Comparison of ENCODE assay signal across 8 mouse cellular contexts in genomic region chr9:96961986-96962701, GRCm38 (mm10). TPM values are rescaled to one million over a fixed set of nuclear protein-coding genes. Genes with fewer than 3 reads are reported as not detected.
DNase-seq lines count a peak whose midpoint lies in the region; ATAC-seq lines count a peak whose summit lies in the region.

No protein-coding gene starts in this region.

- WGBS in hindbrain, embryonic 10.5 days, result 65% methylated on average over 17 of the region's 17 CpGs
- WGBS in hindbrain, embryonic 14.5 days, result 60% methylated on average over 17 of the region's 17 CpGs
- WGBS in embryonic facial prominence, embryonic 11.5 days, result 64% methylated on average over 17 of the region's 17 CpGs
- WGBS in midbrain, embryonic 12.5 days, result 63% methylated on average over 17 of the region's 17 CpGs

- no peak overlapping the region for H3K9ac ChIP-seq in hindbrain, embryonic 14.5 days
- no peak overlapping the region for H3K9ac ChIP-seq in embryonic facial prominence, embryonic 11.5 days (replicated peaks; ENCODE audit: low read length)
- H3K9ac ChIP-seq in midbrain, embryonic 12.5 days (replicated peaks), result no peak overlapping the region

- DNase-seq in hindbrain, embryonic 10.5 days (ENCODE audit: low spot score), result no peak
- no peak for DNase-seq in hindbrain, embryonic 14.5 days (ENCODE audit: low spot score)
- DNase-seq in embryonic facial prominence, embryonic 11.5 days (ENCODE audit: low spot score), result no peak
- peak; percentile 91 for DNase-seq in kidney, adult 11 months
- DNase-seq in ovary, adult 18-20 months (ENCODE audit: low spot score), result no peak
- DNase-seq in urinary bladder, postnatal 14 days (ENCODE audit: low spot score), result no peak

- peaks cover 4% of the 10 kb centered on the region; the same call in 1 of the 2 replicates for H3K27me3 ChIP-seq in hindbrain, embryonic 10.5 days (ENCODE audit: insufficient read depth, poor library complexity, severe bottlenecking)
- H3K27me3 ChIP-seq in hindbrain, embryonic 14.5 days (ENCODE audit: control insufficient read depth, insufficient read depth, low read length), result no peaks in the 10 kb centered on the region
- H3K27me3 ChIP-seq in embryonic facial prominence, embryonic 11.5 days (ENCODE audit: control insufficient read depth, insufficient read depth, low read length), result no peaks in the 10 kb centered on the region
- no peaks in the 10 kb centered on the region for H3K27me3 ChIP-seq in midbrain, embryonic 12.5 days

- peaks cover 84% of the 10 kb centered on the region for H3K4me1 ChIP-seq in hindbrain, embryonic 10.5 days (replicated peaks)
- H3K4me1 ChIP-seq in hindbrain, embryonic 14.5 days (replicated peaks; ENCODE audit: control insufficient read depth, insufficient read depth, low read length), result peaks cover 12% of the 10 kb centered on the region
- peaks cover 11% of the 10 kb centered on the region for H3K4me1 ChIP-seq in embryonic facial prominence, embryonic 11.5 days (ENCODE audit: control insufficient read depth, insufficient read depth, low read length)
- peaks cover 54% of the 10 kb centered on the region for H3K4me1 ChIP-seq in midbrain, embryonic 12.5 days

- H3K9me3 ChIP-seq in hindbrain, embryonic 10.5 days, result peaks cover 4% of the 10 kb centered on the region; the same call in 1 of the 2 replicates
- no peaks in the 10 kb centered on the region for H3K9me3 ChIP-seq in hindbrain, embryonic 14.5 days (ENCODE audit: control insufficient read depth, low read length)
- no peaks in the 10 kb centered on the region for H3K9me3 ChIP-seq in embryonic facial prominence, embryonic 11.5 days (replicated peaks; ENCODE audit: control insufficient read depth, low read length)
- peaks cover 5% of the 10 kb centered on the region; the same call in 1 of the 2 replicates for H3K9me3 ChIP-seq in midbrain, embryonic 12.5 days

- peaks cover 67% of the 10 kb centered on the region for H3K36me3 ChIP-seq in hindbrain, embryonic 10.5 days
- H3K36me3 ChIP-seq in hindbrain, embryonic 14.5 days (replicated peaks; ENCODE audit: control insufficient read depth, insufficient read depth), result no peaks in the 10 kb centered on the region
- H3K36me3 ChIP-seq in embryonic facial prominence, embryonic 11.5 days (replicated peaks; ENCODE audit: control insufficient read depth, insufficient read depth, low read depth, low read length), result no peaks in the 10 kb centered on the region
- H3K36me3 ChIP-seq in midbrain, embryonic 12.5 days, result peaks cover 7% of the 10 kb centered on the region

- ATAC-seq in hindbrain, embryonic 14.5 days (ENCODE audit: low FRiP score), result no peak
- peak; percentile 41; the same call in 1 of the 2 replicates for ATAC-seq in embryonic facial prominence, embryonic 11.5 days (replicated peaks; ENCODE audit: insufficient number of reproducible peaks, low FRiP score, low TSS enrichment, low read depth)
- 0 out of 2 replicates have a peak, but pooled peaks have one; percentile 17 for ATAC-seq in midbrain, embryonic 12.5 days (ENCODE audit: low FRiP score, low read depth)
- ATAC-seq in megakaryocyte-erythroid progenitor cell, adult 5-6 weeks (replicated peaks; ENCODE audit: low FRiP score, low TSS enrichment, poor library complexity, severe bottlenecking), result no peak

- peak overlapping the region; percentile 79 for H3K27ac ChIP-seq in hindbrain, embryonic 10.5 days
- H3K27ac ChIP-seq in hindbrain, embryonic 14.5 days, result no peak overlapping the region
- no peak overlapping the region for H3K27ac ChIP-seq in embryonic facial prominence, embryonic 11.5 days (replicated peaks; ENCODE audit: low read depth, low read length)
- H3K27ac ChIP-seq in midbrain, embryonic 12.5 days (replicated peaks), result peak overlapping the region; percentile 39; the same call in 1 of the 2 replicates

- H3K4me3 ChIP-seq in hindbrain, embryonic 10.5 days, result no peak overlapping the region
- no peak overlapping the region for H3K4me3 ChIP-seq in hindbrain, embryonic 14.5 days (replicated peaks; ENCODE audit: low read length)
- H3K4me3 ChIP-seq in embryonic facial prominence, embryonic 11.5 days (ENCODE audit: low read depth, low read length), result no peak overlapping the region
- no peak overlapping the region for H3K4me3 ChIP-seq in midbrain, embryonic 12.5 days

- no peak overlapping the region for H3K4me2 ChIP-seq in hindbrain, embryonic 14.5 days (replicated peaks)
- no peak overlapping the region; the same call in 1 of the 2 replicates for H3K4me2 ChIP-seq in embryonic facial prominence, embryonic 11.5 days (ENCODE audit: low read depth, low read length)
- H3K4me2 ChIP-seq in midbrain, embryonic 12.5 days (replicated peaks), result no peak overlapping the region

RNA-seq across cellular contexts. Expression of gene Spsb4, which starts 56.5 kb away (rescaled TPM):
- 159 and 169 TPM in 2 replicates for polyA plus RNA-seq in hindbrain, embryonic 10.5 days (2016; fragmentation: Nextera tagmentation; extraction: Ambion mirVana)
- 26.6 and 34.0 TPM in 2 replicates for polyA plus RNA-seq in hindbrain, embryonic 14.5 days (2014; fragmentation: Nextera tagmentation; extraction: Ambion mirVana)
- polyA plus RNA-seq in embryonic facial prominence, embryonic 11.5 days (2014; fragmentation: Nextera tagmentation; extraction: Ambion mirVana), result 39.7 TPM in 2 replicates
- 122 and 126 TPM in 2 replicates for polyA plus RNA-seq in midbrain, embryonic 12.5 days (2016; fragmentation: Nextera tagmentation; extraction: Ambion mirVana)
- total RNA-seq in megakaryocyte-erythroid progenitor cell, adult 5-6 weeks (2014; fragmentation: Nextera tagmentation), result not detected in 2 replicates
- not detected in 2 replicates for total RNA-seq in megakaryocyte-erythroid progenitor cell, adult 5-6 weeks (2017)

Comparison
In these comparisons a context has a peak if more than half of its experiments do, and no peak if none do; other contexts are left out.
1. H3K27ac ChIP-seq: peak in hindbrain, embryonic 10.5 days (single experiment) and midbrain, embryonic 12.5 days (single experiment); none in hindbrain, embryonic 14.5 days (single experiment) and embryonic facial prominence, embryonic 11.5 days (single experiment).
2. ATAC-seq: peak in embryonic facial prominence, embryonic 11.5 days (single experiment) and midbrain, embryonic 12.5 days (single experiment); none in hindbrain, embryonic 14.5 days (single experiment) and megakaryocyte-erythroid progenitor cell, adult 5-6 weeks (single experiment).